Mouse (Mus musculus) intestine, embryonic 16.5 days (tissue): Measurements from ENCODE around the gene Fblim1. TPM values are rescaled to one million over a fixed set of nuclear protein-coding genes. Genes with fewer than 3 reads are reported as not detected.

Experiments used
- ATAC-seq: fragments of 200-750 bp; cut with Nextera tagmentation; 2 replicates; pipeline ENCODE4 v1.8.0; 2017; ENCODE audit warnings: moderate TSS enrichment, moderate library complexity
- H3K27ac ChIP-seq: fragments of 300-500 bp; sonication (generic); 2 replicates; pipeline ENCODE4 v1.5.1; 2014; ENCODE audit warnings: mild to moderate bottlenecking, low read length
- H3K27me3 ChIP-seq: fragments of 300-500 bp; sonication (generic); replicated peaks from 2 replicates; pipeline ENCODE4 v1.6.1; 2014; ENCODE audit warnings: low read length, control low read depth, mixed read lengths; ENCODE audit not compliant: control insufficient read depth, insufficient read depth
- H3K36me3 ChIP-seq: fragments of 300-500 bp; sonication (generic); 2 replicates; pipeline ENCODE4 v1.6.1; 2014; ENCODE audit warnings: low read length, control low read depth; ENCODE audit not compliant: control insufficient read depth, insufficient read depth
- H3K4me1 ChIP-seq: fragments of 300-500 bp; sonication (generic); 2 replicates; pipeline ENCODE4 v1.6.1; 2014; ENCODE audit warnings: low read length, control low read depth, mixed read lengths; ENCODE audit not compliant: control insufficient read depth, insufficient read depth
- H3K4me2 ChIP-seq: fragments of 300-500 bp; sonication (generic); 2 replicates; pipeline ENCODE4 v1.6.1; 2014; ENCODE audit warnings: low read depth, low read length, control low read depth
- H3K4me3 ChIP-seq: fragments of 300-500 bp; sonication (generic); 2 replicates; pipeline ENCODE4 v1.5.1; 2014; ENCODE audit warnings: mild to moderate bottlenecking, low read length
- H3K9ac ChIP-seq: fragments of 300-500 bp; sonication (generic); 2 replicates; pipeline ENCODE4 v1.6.1; 2014; ENCODE audit warnings: low read depth, low read length
- H3K9me3 ChIP-seq: fragments of 300-500 bp; sonication (generic); 2 replicates; pipeline ENCODE4 v1.6.1; 2016; ENCODE audit warnings: low read length, control low read depth; ENCODE audit not compliant: control insufficient read depth
- WGBS: fragments of 180-500 bp; shearing (Covaris S2); extraction: QIAGEN DNeasy Blood & Tissue Kit; methylation state at CpG from one replicate; pipeline ENCODE4 v1.1.7; 2014; 5-methylcytosine and 5-hydroxymethylcytosine counted together
- polyA plus RNA-seq: library from polyadenylated mRNA; unstranded; fragments of >200 nt; fragmentation: Nextera tagmentation; extraction: Ambion mirVana; gene quantifications from 2 replicates; pipeline ENCODE4 v1.2.1, GENCODE M21; 2015

The Fblim1 gene
- polyA plus RNA-seq, 1 experiment from 2014 or later = 66.2 TPM

- Histone ChIP-seq H3K4me2 (no peak overlapping the region), H3K4me3 (no peak overlapping the region), H3K36me3 (no peaks in the 10 kb centered on the region), H3K27ac (no peak overlapping the region), H3K9ac (no peak overlapping the region), H3K4me1 (peaks cover 15% of the 10 kb centered on the region), H3K27me3 (no peaks in the 10 kb centered on the region), H3K9me3 (no peaks in the 10 kb centered on the region)
- WGBS = 75% methylated on average over 15 of the region's 15 CpGs
- ATAC-seq = no peak
These were observed 74.9 kb downstream of the Fblim1 start for GRCm38 (mm10) chr4:141530979-141531378.

- no peak for ATAC-seq
- H3K27ac ChIP-seq = no peak overlapping the region
- H3K4me1 ChIP-seq = peaks cover 3% of the 10 kb centered on the region; the same call in 1 of the 2 replicates
- H3K36me3 ChIP-seq = no peaks in the 10 kb centered on the region
- H3K4me3 ChIP-seq = no peak overlapping the region
- H3K9me3 ChIP-seq = no peaks in the 10 kb centered on the region
- H3K27me3 ChIP-seq = no peaks in the 10 kb centered on the region
- 89% methylated on average over 11 of the region's 11 CpGs for WGBS
- H3K4me2 ChIP-seq = no peak overlapping the region
- H3K9ac ChIP-seq = no peak overlapping the region
These were observed 77.0 kb downstream of the Fblim1 start for GRCm38 (mm10) chr4:141528938-141529337.

GRCm38 (mm10) chr4:141526936-141527650 is 78.8 kb downstream of the Fblim1 start:
- no peak for ATAC-seq
- H3K4me1 ChIP-seq = peaks cover 3% of the 10 kb centered on the region; the same call in 1 of the 2 replicates
- peaks cover under 1% of the 10 kb centered on the region; the same call in 1 of the 2 replicates for H3K36me3 ChIP-seq
- H3K27me3 ChIP-seq = no peaks in the 10 kb centered on the region
- H3K4me2 ChIP-seq = no peak overlapping the region
- H3K4me3 ChIP-seq = no peak overlapping the region
- no peak overlapping the region for H3K9ac ChIP-seq
- no peak overlapping the region for H3K27ac ChIP-seq
- no peaks in the 10 kb centered on the region for H3K9me3 ChIP-seq
- 75% methylated on average over 7 of the region's 7 CpGs for WGBS

Other genes with a start within 250 kb of the Fblim1 start
- 1.5 and 1.6 TPM in 2 replicates for gene Fam131c, start 237.9 kb downstream of the Fblim1 start, polyA plus RNA-seq
- gene Clcnka, start 207.4 kb downstream of the Fblim1 start, polyA plus RNA-seq = 0.13 and 0.15 TPM in 2 replicates
- 0.24 TPM in 1 of 2 replicates, not detected in the other for gene Clcnkb, start 190.1 kb downstream of the Fblim1 start, polyA plus RNA-seq
- 5.3 and 6.6 TPM in 2 replicates for gene Hspb7, start 185.3 kb downstream of the Fblim1 start, polyA plus RNA-seq
- not detected in 2 replicates for gene Srarp, start 170.0 kb downstream of the Fblim1 start, polyA plus RNA-seq
- gene Zbtb17, start 161.4 kb downstream of the Fblim1 start, polyA plus RNA-seq = 21.5 and 27.2 TPM in 2 replicates
- gene Spen, start 67.5 kb downstream of the Fblim1 start, polyA plus RNA-seq = 6.2 and 6.3 TPM in 2 replicates
- 31.7 and 36.4 TPM in 2 replicates for gene Tmem82, start 12.5 kb upstream of the Fblim1 start, polyA plus RNA-seq
- gene Slc25a34, start 17.7 kb upstream of the Fblim1 start, polyA plus RNA-seq = 7.4 and 10.5 TPM in 2 replicates
- 5.5 and 5.9 TPM in 2 replicates for gene Plekhm2, start 58.8 kb upstream of the Fblim1 start, polyA plus RNA-seq
- not detected in 2 replicates for gene Rsc1a1, start 79.5 kb upstream of the Fblim1 start, polyA plus RNA-seq
- 16.5 and 17.2 TPM in 2 replicates for gene Ddi2, start 117.3 kb upstream of the Fblim1 start, polyA plus RNA-seq
- 65.6 and 72.2 TPM in 2 replicates for gene Agmat, start 140.6 kb upstream of the Fblim1 start, polyA plus RNA-seq
- 4.2 and 4.3 TPM in 2 replicates for gene Dnajc16, start 184.8 kb upstream of the Fblim1 start, polyA plus RNA-seq
- gene Casp9, start 187.5 kb upstream of the Fblim1 start, polyA plus RNA-seq = 21.3 and 24.1 TPM in 2 replicates
- 455 and 890 TPM in 2 replicates for gene Cela2a, start 220.1 kb upstream of the Fblim1 start, polyA plus RNA-seq
- 0.29 and 0.87 TPM in 2 replicates for gene Ctrc, start 240.3 kb upstream of the Fblim1 start, polyA plus RNA-seq